Mouse (Mus musculus): ENCODE measurements around the gene Iqgap3.

GRCm38 (mm10) chr3:88101736-88102135 is 20.0 kb downstream of the Iqgap3 start:
- TF ChIP-seq CTCF (IDR thresholded peaks at IDR 0.05; ENCODE audit: borderline replicate concordance, insufficient read depth, low read depth, low read length) (no peak), POLR2A (IDR thresholded peaks at IDR 0.05; ENCODE audit: borderline replicate concordance, insufficient read depth, low read length) (no peak)

All from cerebellum, adult 2 months (tissue).